Mouse (Mus musculus) liver, embryonic 16.5 days (tissue): ENCODE results near the gene 9130230L23Rik. TPM values are rescaled to one million over a fixed set of nuclear protein-coding genes. Genes with fewer than 3 reads are reported as not detected.
A peak's percentile ranks its signal among the peaks of the same experiment; 100 is the strongest.

Source experiments
- ATAC-seq: fragments of 200-750 bp; cut with Nextera tagmentation; 2 replicates; pipeline ENCODE4 v1.8.0; 2017; ENCODE audit warnings: low read depth, mild to moderate bottlenecking, moderate number of reproducible peaks, moderate library complexity
- H3K27ac ChIP-seq: fragments of 300-500 bp; sonication (generic); 2 replicates; pipeline ENCODE4 v1.5.1; 2014; ENCODE audit warnings: mild to moderate bottlenecking, low read length
- H3K27me3 ChIP-seq: fragments of 300-500 bp; sonication (generic); 2 replicates; pipeline ENCODE4 v1.6.1; 2014; ENCODE audit warnings: low read depth, low read length, mixed read lengths; ENCODE audit not compliant: control insufficient read depth, insufficient read depth
- H3K36me3 ChIP-seq: fragments of 300-500 bp; sonication (generic); 2 replicates; pipeline ENCODE4 v1.6.1; 2014; ENCODE audit warnings: mild to moderate bottlenecking; ENCODE audit not compliant: control insufficient read depth, insufficient read depth
- H3K4me1 ChIP-seq: fragments of 300-500 bp; sonication (generic); 2 replicates; pipeline ENCODE4 v1.6.1; 2014; ENCODE audit warnings: low read depth, low read length, mixed read lengths; ENCODE audit not compliant: control insufficient read depth
- H3K4me2 ChIP-seq: fragments of 300-500 bp; sonication (generic); 2 replicates; pipeline ENCODE4 v1.6.1; 2014; ENCODE audit warnings: low read depth, low read length, mixed read lengths
- H3K4me3 ChIP-seq: fragments of 300-500 bp; sonication (generic); 2 replicates; pipeline ENCODE4 v1.5.1; 2014; ENCODE audit warnings: low read depth, mild to moderate bottlenecking, low read length
- H3K9ac ChIP-seq: fragments of 300-500 bp; sonication (generic); 2 replicates; pipeline ENCODE4 v1.6.1; 2014; ENCODE audit warnings: low read depth, low read length
- H3K9me3 ChIP-seq: fragments of 300-500 bp; sonication (generic); replicated peaks from 2 replicates; pipeline ENCODE4 v1.6.1; 2016; ENCODE audit warnings: low read length; ENCODE audit not compliant: control insufficient read depth
- WGBS: fragments of 180-500 bp; shearing (Covaris S2); extraction: QIAGEN DNeasy Blood & Tissue Kit; methylation state at CpG from one replicate; pipeline ENCODE4 v1.1.7; 2014; ENCODE audit not compliant: insufficient replicate concordance; 5-methylcytosine and 5-hydroxymethylcytosine counted together
- polyA plus RNA-seq: library from polyadenylated mRNA; unstranded; fragments of >200 nt; fragmentation: Nextera tagmentation; extraction: Ambion mirVana; gene quantifications from 2 replicates; pipeline ENCODE4 v1.2.1, GENCODE M21; 2015

Gene 9130230L23Rik
- polyA plus RNA-seq, 1 experiment from 2014 or later = 0.24 TPM

DNA sequence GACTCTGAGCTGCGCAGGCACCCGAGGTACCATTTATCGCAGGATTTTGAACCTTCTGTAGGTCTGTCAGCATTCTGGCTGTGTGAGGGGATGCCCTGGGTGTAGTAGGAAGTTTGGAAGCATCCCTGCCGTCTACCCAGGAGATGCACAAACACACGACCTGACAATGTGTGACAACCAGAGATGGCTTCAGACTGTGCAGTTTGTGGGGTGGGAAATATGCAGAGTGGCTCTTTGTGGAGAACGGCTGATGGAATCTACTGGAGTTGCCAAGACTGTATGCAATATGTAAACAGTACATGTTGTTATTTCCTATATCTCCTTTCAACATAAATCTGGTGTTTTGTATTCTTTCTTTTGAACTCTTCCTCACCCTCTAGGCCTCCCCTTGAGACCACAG lies 33.0 kb upstream of the 9130230L23Rik start:
- no peaks in the 10 kb centered on the region for H3K27me3 ChIP-seq
- H3K4me3 ChIP-seq = no peak overlapping the region
- 63% methylated on average over 6 of the region's 6 CpGs for WGBS
- H3K4me1 ChIP-seq = 0 out of 2 replicates have a peak, but pooled peaks cover 6% of the 10 kb centered on the region
- no peak overlapping the region for H3K9ac ChIP-seq
- H3K27ac ChIP-seq = no peak overlapping the region
- no peak overlapping the region for H3K4me2 ChIP-seq
- no peaks in the 10 kb centered on the region for H3K36me3 ChIP-seq
- ATAC-seq = no peak
- H3K9me3 ChIP-seq = no peaks in the 10 kb centered on the region

DNA sequence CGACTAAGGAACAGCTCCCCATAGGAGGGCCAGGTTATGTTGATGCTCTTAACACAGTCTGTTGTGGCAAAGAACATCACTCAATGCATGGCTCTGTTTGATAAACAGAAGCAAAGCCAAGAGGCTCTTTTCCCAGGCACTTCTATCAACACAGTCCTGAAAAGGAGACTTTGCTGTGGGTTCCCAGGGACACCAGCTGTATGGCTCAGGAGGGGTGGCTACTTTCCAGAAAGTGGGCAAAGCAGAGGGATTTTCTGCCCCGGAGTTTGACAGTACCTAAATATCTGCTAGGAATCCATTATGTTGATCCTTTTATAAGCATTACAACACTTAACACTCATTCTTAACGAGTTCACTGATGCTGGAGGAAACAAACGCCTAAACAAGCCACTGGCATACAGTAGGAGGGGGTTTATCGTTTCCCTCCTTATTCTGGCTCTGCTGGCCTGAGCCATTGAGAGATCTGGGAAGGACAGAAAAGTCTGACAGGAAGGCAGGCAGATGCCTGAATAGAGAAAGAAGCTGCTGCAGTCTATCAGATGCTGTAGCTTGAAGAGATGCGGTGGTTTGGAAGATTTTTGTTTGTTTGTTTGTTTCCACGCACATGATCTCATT lies 32.5 kb upstream of the 9130230L23Rik start:
- H3K4me2 ChIP-seq = no peak overlapping the region
- no peak overlapping the region for H3K9ac ChIP-seq
- no peak overlapping the region for H3K4me3 ChIP-seq
- H3K9me3 ChIP-seq = no peaks in the 10 kb centered on the region
- no peaks in the 10 kb centered on the region for H3K36me3 ChIP-seq
- H3K27ac ChIP-seq = no peak overlapping the region
- H3K27me3 ChIP-seq = no peaks in the 10 kb centered on the region
- ATAC-seq = no peak
- 59% methylated on average over 7 of the region's 7 CpGs for WGBS
- H3K4me1 ChIP-seq = peaks cover 6% of the 10 kb centered on the region; the same call in 1 of the 2 replicates

DNA sequence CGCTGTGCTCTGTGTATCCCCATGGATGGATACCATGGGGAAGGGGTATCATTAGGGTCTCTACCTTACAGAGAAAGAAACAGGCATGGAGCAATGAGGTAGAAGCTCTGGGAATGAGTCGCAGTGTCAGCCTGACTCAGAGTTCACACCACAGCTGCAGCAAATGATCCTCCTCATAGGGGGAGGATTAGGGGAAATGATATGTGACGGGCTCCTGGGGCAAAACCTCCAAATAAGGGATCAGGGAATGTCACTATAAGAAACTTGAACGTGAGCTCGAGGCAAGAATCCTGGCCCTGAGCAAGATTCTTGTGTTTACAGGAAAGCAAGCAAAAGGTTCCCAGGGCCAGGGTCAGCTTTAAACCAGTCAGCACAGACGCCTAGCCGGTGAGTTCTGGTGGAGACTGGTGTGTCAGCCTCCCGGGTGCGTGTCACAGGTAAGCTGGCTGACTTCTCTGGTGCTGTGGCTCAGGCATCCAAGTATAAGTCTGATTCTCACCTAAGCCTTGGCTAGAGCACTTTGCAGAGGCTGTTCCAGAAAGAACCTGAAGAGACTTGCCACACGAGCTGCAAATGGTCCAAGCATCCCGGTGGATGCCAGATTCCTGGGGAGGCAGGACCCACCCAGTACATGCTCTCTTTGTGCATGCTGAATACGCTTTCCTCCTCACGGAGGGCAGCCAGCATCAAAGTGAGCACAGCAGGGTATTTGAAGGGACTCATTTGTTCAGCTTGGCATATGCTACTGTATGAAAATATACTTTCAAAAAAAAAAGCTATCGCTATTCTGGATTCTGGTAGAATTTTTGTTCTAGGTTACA lies 30.5 kb upstream of the 9130230L23Rik start:
- H3K36me3 ChIP-seq = no peaks in the 10 kb centered on the region
- no peak overlapping the region for H3K4me3 ChIP-seq
- 65% methylated on average over 14 of the region's 14 CpGs for WGBS
- no peak overlapping the region for H3K4me2 ChIP-seq
- no peaks in the 10 kb centered on the region for H3K27me3 ChIP-seq
- H3K9ac ChIP-seq = no peak overlapping the region
- no peak overlapping the region for H3K27ac ChIP-seq
- no peak for ATAC-seq
- no peaks in the 10 kb centered on the region for H3K9me3 ChIP-seq
- H3K4me1 ChIP-seq = peaks cover 2% of the 10 kb centered on the region; the same call in 1 of the 2 replicates

DNA sequence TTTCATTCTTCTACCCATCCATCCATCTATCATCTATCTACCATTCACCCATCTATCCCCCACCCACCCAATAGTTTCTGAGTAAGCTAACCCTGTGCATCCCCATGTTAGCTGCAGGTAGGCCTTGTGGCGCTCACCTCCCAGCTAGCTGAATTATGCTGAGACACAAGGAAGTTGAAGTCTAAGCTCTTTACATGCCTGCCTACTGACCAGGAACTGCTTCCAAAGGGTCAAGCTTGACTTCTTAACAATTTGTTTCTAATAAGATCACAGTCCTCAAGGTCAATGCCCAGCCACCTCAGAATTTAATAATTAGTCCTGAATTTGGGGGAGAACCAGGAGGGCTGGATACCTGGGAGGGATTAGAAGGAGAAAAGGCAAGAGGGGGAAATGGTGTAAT lies 28.7 kb upstream of the 9130230L23Rik start:
- H3K9me3 ChIP-seq = no peaks in the 10 kb centered on the region
- no peak for ATAC-seq
- H3K36me3 ChIP-seq = no peaks in the 10 kb centered on the region
- no peak overlapping the region for H3K9ac ChIP-seq
- no peaks in the 10 kb centered on the region for H3K27me3 ChIP-seq
- H3K4me2 ChIP-seq = no peak overlapping the region
- H3K4me3 ChIP-seq = no peak overlapping the region
- H3K4me1 ChIP-seq = peaks cover 2% of the 10 kb centered on the region; the same call in 1 of the 2 replicates
- H3K27ac ChIP-seq = no peak overlapping the region
- WGBS = 83% methylated on average over 1 of the region's 1 CpGs

DNA sequence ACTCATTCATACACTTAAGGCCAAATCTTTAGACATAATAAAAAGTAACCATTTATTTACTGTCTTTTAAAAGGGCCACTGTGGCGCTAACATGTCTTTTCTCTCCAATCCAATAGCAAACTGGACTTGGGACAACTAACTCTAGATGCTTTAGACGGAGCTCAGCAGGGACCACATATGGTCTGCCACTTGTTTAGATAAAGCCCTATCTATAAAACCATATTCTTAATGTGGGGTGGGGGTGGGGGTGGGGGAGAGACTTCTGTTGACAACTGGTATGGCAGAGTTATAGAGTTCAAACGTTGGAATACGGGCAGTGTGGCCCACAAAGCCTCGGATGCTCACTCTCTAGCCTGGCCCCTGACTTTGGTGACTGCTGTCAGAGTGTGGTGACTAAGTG lies 27.6 kb upstream of the 9130230L23Rik start:
- H3K9ac ChIP-seq = no peak overlapping the region
- H3K27ac ChIP-seq = no peak overlapping the region
- no peaks in the 10 kb centered on the region for H3K9me3 ChIP-seq
- peaks cover 4% of the 10 kb centered on the region for H3K36me3 ChIP-seq
- no peak overlapping the region for H3K4me3 ChIP-seq
- 24% methylated on average over 5 of the region's 5 CpGs for WGBS
- no peaks in the 10 kb centered on the region for H3K27me3 ChIP-seq
- peaks cover 2% of the 10 kb centered on the region; the same call in 1 of the 2 replicates for H3K4me1 ChIP-seq
- ATAC-seq = 0 out of 2 replicates have a peak, but pooled peaks have one; percentile 37
- H3K4me2 ChIP-seq = no peak overlapping the region

DNA sequence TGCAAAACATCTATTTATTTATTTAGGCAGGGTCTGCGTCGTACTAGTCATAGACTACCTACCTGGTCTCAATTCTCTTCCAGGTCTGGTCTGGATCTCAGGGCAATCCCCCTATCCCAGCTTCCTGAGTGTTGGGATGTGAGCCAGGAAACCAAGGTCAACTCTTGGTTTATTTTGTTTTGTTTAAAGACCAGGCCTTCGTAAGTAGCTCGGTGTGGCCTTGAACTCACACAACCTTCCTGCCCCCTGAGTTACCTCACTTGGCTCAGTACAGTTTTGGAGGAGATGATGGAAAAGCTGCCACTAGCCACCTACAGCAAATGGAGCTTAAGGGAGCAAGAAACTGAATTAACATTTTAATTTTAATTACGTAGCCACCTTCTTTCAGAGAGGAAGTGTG lies 24.1 kb upstream of the 9130230L23Rik start:
- WGBS = 68% methylated on average over 5 of the region's 5 CpGs
- H3K9ac ChIP-seq = no peak overlapping the region
- H3K4me2 ChIP-seq = no peak overlapping the region
- peaks cover 2% of the 10 kb centered on the region; the same call in 1 of the 2 replicates for H3K4me1 ChIP-seq
- ATAC-seq = peak; percentile 35; the same call in 1 of the 2 replicates
- no peaks in the 10 kb centered on the region; the same call in 1 of the 2 replicates for H3K9me3 ChIP-seq
- H3K36me3 ChIP-seq = peaks cover 12% of the 10 kb centered on the region
- H3K27ac ChIP-seq = no peak overlapping the region
- H3K4me3 ChIP-seq = no peak overlapping the region
- H3K27me3 ChIP-seq = no peaks in the 10 kb centered on the region

DNA sequence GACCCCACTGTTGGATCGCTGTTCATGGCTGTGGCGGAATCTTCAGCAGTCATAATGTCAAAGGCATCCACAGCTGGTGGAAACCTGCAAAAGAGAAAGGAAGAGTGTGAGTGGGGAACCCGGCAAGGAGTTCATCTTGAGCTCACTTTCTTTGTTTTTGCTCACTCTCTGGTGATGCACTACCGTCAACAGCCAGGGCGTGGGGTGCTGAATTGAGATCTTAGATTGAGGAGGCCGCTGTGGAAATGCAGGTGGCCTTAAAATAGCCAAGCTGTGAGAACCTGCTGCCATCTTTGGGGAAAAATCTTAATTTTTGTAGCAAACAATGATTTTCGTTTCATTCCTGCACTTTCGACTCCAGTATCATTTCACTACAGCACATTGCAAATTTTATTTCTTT lies 23.1 kb upstream of the 9130230L23Rik start:
- Histone ChIP-seq H3K36me3 (peaks cover 12% of the 10 kb centered on the region), H3K4me2 (no peak overlapping the region), H3K4me1 (peaks cover 2% of the 10 kb centered on the region; the same call in 1 of the 2 replicates), H3K27me3 (no peaks in the 10 kb centered on the region), H3K27ac (no peak overlapping the region), H3K4me3 (no peak overlapping the region), H3K9me3 (no peaks in the 10 kb centered on the region; the same call in 1 of the 2 replicates), H3K9ac (no peak overlapping the region)
- 80% methylated on average over 8 of the region's 8 CpGs for WGBS
- ATAC-seq = no peak

DNA sequence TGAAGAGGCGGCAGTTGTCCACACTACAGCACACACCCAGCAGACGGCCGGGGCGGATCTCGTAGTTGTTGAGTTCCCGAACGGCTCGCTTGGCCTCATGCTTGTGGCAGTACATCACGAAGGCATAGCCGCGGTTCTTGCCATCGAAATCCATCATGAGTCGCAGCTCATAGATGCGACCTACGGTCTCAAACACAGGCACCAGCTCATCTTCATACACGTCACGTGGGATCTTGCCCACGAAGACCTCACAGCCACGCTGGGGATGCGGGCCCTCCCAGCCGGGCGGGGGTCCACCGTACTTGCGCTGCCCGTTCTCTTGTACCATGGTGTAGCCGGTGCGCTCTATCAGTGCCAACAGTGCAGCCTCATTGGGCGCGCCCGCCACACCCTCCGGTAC lies 22.7 kb upstream of the 9130230L23Rik start:
- H3K9ac ChIP-seq = no peak overlapping the region
- no peak overlapping the region for H3K4me3 ChIP-seq
- H3K27me3 ChIP-seq = no peaks in the 10 kb centered on the region
- H3K4me1 ChIP-seq = peaks cover 2% of the 10 kb centered on the region; the same call in 1 of the 2 replicates
- no peak for ATAC-seq
- H3K9me3 ChIP-seq = no peaks in the 10 kb centered on the region; the same call in 1 of the 2 replicates
- peaks cover 12% of the 10 kb centered on the region for H3K36me3 ChIP-seq
- no peak overlapping the region for H3K4me2 ChIP-seq
- WGBS = 89% methylated on average over 31 of the region's 31 CpGs
- H3K27ac ChIP-seq = no peak overlapping the region

DNA sequence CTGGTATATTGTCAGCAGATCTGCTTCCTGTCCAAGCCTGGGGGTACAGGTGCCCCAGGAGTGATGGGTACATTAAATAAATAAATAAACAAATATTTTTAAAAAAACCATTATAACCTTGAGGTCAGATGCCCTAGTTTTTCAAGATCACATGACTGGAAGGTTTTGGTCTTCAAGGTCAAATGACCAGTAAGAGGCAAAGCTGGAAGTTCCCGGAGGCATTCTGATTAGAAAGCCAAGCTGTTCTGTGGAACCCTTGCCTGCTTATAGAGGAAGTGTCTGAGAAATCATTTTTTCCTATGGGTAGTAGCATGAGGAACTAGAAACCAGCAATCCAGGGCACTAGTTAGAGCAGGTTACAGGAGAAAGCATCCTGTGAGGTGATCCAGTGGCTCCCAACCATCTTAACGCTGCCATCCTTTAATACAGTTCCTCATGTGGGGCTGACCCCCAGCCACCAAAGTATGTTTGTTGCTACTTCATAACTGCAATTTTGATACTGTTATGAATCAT lies 11.4 kb upstream of the 9130230L23Rik start:
- 73% methylated on average over 2 of the region's 2 CpGs for WGBS
- no peak overlapping the region for H3K4me3 ChIP-seq
- no peak overlapping the region for H3K27ac ChIP-seq
- H3K4me1 ChIP-seq = peaks cover 3% of the 10 kb centered on the region
- H3K9me3 ChIP-seq = no peaks in the 10 kb centered on the region
- ATAC-seq = no peak
- no peaks in the 10 kb centered on the region for H3K27me3 ChIP-seq
- no peak overlapping the region for H3K4me2 ChIP-seq
- H3K9ac ChIP-seq = no peak overlapping the region
- H3K36me3 ChIP-seq = peaks cover 3% of the 10 kb centered on the region
